Mouse (Mus musculus) R1 (cell line): ENCODE data around the gene Rora.

ENCODE experiments used
- DNase-seq: peaks from one replicate; pipeline ENCODE4 v3.0.0-alpha.2; 2018; ENCODE audit warnings: low read depth, low spot score

The Rora gene

DNA sequence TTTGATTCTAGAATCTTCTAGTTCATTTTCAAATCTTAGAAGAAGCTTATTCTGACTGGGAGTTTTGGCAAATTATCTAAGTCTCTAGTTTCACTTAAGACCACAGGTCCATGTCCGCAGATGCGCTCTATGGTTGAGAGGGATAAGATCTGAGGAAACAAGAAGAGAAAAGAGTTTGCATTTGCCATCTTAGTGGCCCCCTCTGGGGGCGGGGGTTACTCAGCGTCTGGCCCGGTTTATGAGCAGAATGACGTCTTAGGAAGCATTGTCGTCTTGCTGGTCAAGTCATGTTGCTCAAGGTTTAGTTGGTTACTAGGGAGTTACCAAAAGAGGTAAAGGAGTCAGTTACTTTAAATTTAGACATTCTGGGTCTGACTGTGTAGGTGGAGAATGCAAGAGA, 686.8 kb downstream of the Rora start:
- no peak for DNase-seq

DNA sequence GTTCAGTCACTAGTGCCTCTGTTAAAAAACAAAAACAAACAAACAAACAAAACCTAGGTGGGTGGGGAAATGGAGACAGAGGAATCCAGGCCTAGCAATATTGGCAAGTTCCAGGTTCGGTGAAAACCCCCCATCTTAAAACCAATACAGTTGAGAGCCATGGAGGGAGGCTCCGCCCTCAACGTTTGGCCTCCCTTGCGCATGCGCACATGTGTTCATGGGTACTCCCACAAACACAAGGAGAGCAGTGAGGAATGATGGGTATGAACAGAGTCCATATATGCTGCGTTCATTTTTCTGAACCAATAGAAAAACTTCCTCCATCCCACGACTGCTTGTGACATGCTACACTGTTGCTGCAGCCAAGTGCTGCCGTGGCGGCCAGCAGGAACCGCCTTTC, 690.3 kb downstream of the Rora start:
- peak; percentile 59 for DNase-seq

DNA sequence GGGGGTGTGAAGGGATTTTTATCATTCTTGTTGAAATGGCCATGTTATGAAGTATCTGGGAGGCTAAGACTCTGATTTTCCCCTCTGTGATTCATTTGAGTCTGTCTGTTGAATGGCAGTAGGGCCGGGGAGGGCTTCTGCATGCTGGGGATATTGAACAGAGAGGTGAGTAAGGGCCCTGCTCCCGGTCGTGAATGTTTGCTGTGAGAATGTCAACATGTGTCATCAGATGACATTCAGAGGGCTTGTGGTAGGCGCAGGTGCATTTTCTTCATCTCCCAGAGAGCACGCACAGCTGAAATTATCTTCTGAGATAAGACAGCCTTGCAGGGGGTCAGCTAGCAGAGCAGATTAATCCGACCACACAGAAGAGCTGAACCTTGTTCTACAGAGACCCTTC, 692.0 kb downstream of the Rora start:
- no peak for DNase-seq

DNA sequence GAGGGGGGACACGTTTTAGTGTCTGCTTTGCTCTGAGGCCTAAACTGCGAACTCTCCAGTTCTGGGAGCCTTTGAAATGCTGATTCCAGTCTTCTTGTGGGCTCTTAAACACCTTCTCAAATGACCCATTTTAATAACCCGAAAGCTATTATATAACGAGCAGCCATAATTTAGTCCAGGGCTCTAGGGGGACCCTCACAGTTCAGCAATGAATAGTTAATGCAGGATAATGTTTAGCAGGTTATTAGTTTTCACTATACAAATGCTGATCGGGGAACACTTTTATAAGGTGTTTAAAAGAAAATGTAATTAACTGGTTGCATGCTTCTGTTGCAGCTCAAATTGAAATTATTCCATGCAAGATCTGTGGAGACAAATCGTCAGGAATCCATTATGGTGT, 694.2 kb downstream of the Rora start:
- no peak for DNase-seq

DNA sequence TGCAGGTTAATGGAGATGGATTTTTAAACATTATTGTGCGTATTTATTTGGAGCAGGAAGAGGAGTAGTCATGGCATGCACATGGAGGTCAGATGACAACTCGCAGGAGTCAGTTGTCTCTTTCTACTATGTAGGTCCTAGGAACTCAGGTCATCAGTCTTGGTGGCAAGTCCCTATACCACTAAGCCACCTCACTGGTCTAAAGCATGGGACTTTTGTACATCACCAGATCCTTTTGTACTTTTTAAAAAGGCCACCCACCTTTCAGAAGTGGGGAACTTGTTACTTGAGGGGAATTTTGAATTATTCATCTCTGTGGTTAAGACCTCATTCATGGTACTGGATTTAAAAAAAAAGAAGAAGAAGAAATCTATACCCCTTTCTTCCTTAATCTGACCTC, 696.0 kb downstream of the Rora start:
- no peak for DNase-seq

DNA sequence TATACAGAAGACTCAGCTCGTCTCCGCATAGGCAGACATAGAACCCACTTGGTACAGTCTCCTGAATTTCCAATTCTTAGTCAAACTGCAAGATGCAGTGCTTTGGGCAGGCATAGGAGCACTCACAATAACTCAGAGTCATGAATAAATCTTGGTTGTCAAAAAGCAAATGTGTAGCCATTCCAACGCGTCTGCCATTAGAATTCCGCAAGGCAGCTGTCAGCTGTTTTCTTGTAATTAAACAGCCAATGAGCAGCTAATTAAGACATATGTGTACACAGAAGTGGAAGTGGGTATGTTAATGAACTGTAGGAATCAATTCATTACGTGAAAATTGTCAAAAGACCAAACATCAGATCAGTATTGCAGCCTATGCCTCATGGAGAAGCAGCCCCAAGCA, 700.6 kb downstream of the Rora start:
- no peak for DNase-seq

DNA sequence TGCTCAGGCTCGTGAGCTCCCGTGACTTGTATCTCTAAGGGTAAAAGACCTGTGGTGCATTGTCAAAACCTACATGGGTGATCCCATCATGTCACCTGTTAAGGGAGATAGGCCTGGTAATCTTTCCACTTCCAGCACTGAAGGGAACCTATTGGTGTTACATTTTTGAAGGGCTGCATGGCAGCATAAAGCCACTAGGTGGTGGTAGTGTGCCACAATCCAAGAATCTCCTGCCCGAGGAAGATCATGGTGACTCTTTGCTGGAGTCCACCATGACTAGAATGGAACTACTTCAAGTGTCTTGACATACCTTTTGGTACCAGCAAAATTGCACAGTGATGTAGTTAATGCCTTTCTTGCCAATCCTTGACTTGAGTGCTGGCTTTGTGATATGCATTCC, 704.2 kb downstream of the Rora start:
- peak; percentile 62 for DNase-seq

DNA sequence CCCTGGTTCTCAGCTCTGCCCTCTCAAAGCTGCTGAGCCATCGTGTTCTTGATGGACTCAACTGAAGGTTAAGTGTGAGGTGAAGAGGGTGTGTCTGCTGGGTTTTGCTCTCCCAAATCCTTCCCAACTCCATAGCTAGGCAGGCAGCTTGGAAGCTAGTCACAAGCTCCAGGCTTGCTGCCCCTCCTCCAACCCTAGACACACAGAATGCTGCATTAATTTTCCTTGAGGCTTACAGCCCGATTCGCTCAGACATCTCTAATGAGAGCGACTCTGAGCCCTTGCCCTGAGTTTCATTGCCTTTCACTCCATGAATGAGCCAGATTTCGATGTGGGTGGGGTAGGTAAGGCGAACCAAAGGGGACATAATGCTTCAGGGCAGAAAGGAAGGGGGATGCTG, 705.2 kb downstream of the Rora start:
- DNase-seq, result no peak

DNA sequence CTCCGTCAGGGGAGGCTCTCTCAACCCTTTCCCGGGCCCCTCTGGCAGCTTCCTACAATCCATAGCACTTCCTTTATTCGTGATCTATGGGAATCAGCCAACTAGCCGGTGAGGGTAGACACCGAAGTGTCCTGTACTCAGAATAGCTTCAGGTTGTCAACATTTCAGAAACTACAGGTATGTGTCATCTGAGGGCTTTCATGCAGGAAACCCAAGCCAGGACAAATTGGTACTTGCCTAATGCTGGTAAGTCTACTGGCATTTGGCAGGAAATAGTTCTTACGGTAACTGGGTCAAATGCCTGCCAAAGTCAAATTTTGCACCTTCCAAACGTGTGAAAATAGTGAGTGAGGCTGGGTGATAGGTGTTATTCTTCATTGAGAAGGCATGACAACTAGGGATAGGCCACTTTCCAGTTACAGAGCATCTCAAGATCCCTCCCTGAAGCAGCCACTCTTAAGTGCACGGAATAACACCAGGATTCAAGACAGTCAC, 708.4 kb downstream of the Rora start:
- no peak for DNase-seq

DNA sequence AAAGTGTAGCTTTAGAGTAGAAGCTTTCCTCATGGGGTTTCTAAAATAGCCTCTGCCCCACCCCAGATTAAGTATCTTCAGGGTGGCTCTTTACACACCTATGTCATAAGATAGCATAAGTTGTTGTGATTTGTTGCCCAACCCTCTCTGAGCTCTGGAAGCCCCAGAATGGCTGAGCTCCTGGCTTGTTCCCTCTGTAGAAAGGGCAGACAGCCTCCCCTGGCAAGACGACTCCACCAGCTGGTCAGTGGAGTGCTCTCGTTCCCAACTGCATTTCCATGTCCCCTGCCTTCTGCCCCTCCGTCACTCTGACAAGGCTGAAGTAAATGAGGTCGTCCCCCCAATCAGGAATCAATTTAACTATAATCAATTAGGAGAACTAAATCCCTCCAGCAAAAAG, 709.2 kb downstream of the Rora start:
- DNase-seq, result no peak

DNA sequence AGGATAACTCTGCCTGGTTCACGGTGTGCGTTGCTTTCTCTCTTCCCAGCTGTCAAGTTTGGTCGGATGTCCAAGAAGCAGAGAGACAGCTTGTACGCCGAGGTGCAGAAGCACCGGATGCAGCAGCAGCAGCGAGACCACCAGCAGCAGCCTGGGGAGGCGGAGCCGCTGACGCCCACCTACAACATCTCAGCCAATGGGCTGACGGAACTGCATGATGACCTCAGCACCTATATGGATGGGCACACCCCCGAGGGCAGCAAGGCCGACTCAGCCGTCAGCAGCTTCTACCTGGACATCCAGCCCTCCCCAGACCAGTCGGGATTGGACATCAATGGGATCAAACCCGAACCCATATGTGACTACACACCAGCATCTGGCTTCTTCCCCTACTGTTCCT, 710.5 kb downstream of the Rora start:
- peak; percentile 37 for DNase-seq

DNA sequence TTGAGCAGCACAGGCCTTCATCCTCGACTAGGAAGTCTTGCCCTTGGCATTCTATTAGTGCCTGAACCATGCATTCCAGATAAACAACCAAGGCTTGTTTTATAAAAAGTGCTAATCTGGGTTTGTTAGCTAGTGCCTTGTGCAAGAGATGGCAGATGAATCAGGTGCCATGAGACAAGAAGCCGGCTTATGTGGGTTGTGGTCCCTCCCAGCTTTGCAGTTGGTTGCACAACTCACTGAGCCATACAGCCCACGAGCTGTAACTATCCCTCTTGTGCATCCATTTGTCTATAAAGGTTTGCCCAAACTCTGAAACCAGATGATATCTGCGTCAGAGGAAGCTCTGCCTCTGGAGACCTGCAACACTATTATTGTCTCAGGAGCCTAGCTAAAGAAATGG, 713.5 kb downstream of the Rora start:
- DNase-seq, result no peak

DNA sequence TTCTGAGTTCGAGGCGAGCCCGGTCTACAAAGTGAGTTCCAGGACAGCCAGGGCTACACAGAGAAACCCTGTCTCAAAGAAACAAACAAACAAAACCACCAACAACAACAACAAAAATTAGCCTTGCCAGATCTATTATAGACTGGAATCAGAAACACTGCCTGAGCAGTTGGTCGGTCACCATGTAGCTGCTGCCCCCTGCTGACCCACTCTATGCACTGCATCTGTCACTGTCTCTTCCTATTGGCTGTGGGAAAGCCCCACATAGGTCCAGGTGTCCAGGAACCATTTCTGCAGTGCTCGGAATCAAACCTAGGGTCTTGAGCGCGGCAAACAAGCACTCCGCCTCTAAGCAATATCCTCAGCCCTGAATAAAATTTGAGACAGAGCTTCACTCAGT, 714.5 kb downstream of the Rora start:
- peak; percentile 75 for DNase-seq

DNA sequence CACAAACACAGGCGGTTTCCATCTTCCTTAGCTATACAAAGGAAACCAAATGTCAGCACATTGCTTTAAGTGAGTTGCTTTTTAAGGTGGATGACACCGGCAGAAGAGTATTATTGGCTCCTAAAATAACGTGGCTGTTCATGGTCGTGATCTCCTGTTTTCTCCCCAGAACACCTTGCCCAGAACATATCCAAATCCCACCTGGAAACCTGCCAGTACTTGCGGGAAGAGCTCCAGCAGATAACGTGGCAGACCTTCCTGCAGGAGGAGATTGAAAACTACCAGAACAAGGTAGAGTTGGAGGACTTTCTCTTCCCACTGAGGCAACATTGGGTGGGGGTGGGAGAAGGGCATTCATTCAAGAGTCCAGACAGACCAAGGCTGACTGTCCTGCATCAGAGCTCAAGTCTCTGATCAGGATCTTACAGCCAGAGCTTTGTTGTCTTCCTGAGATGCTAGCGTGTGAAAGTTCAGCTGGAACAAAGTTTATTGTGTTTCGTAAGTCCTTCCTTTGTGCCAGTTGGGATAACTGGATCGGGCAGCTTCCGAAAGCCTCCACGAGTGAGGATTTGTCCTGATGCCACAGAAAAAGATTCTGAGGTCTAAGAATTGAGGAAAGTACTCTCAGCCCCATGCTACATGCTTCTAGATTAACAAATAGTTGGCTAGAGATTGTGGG, 717.6 kb downstream of the Rora start:
- no peak for DNase-seq

DNA sequence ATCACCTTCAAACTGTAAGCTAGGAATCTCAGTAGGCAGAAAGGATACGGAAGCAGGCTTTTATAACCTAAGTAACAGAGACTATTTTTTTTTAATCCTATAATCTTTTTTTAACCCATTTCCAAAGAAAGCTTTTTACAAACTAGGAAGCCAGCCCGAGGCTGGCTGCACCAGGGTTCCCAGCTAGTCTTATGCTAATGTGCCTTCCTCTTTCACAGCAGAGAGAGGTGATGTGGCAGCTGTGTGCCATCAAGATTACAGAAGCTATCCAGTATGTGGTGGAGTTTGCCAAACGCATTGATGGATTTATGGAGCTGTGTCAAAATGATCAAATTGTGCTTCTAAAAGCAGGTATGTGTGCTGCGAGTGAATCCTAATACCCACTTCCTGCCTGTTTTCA, 719.3 kb downstream of the Rora start:
- DNase-seq, result peak; percentile 15

DNA sequence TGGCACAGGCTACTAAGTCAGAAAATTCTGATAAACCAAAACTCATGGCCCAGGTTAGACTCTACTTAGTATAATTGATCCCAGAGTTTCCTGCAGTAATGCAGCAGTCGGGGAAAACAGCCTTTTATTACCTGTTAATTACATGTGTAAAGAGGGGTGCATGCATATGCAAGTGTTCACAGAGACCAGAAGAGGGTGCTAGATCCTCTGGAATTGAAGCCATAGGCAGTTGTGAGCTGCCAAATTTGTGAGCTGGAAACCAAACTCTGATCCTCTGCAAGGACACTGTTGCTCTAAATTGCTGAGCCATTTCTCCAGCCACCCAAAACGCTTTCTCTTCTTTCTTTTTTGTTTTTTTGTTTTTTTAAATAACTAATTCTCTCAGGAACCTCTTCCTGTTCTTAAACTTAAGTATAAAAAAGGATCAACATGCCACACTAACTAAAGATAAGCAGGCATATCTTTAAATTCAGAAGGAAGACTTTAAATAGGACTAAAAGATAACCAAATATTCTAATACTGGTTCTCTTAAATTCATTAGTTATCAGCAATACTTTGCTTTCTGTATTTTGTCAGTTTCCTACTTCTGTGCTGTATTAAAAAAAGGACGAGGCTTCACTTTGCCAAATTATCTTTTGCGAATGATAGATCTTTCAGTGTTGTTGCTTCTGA, 723.5 kb downstream of the Rora start:
- no peak for DNase-seq

DNA sequence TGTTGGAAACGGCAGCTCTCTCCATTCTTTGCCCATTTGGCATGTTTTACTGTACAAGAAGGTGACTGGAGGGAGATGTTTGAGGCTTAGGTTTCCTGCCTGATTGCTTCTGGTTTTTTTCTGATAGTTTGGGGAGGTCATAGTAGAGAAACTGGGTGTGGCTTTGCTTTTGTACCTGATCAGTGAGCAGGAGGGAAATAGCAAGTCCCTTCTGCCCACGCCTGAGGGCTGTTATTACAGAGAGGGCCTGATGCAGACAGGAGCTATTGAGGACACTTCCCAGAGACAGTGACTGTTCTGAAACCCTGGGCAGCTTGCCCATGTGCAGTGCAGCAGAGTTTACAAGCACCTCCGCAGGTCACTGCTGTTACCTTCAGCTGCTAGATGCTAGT, 724.1 kb downstream of the Rora start:
- no peak for DNase-seq

DNA sequence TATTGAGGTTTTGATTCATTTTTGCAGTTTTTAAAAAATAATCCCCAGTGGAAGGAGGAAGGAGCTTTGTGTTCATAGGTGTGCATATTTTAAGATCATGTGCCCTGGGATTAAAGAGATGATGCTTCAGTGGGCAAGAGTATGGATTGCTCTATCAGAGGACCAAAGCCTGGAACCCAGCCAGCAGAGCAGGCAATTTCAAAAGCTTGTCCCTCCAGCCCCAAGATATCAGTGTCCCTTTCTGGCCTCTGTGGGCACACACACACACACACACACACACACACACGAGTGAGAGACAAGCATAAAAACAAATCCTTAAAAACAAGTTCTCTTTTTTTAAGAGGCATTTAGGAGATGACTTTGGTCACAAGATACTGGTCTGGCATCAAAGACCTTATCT, 727.0 kb downstream of the Rora start:
- DNase-seq, result no peak

DNA sequence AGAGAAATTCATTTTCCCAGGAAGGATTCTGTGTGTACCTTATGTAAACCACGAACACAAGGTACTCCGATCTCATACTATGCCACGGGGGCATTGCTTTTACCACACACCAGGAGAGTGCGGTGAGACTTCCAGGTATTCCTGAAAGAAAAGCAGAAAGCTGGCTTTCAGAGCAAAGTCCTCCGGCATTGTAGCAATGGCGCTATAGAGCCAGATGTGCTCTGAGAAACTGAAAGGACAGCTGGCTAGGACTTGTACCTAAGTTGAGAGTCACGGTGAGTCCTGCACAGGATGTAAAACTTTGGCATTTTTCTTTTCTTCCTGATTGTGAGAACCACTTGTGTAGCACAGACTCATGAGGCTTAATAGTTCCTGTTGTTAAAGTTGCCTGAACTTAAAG, 728.2 kb downstream of the Rora start:
- no peak for DNase-seq

DNA sequence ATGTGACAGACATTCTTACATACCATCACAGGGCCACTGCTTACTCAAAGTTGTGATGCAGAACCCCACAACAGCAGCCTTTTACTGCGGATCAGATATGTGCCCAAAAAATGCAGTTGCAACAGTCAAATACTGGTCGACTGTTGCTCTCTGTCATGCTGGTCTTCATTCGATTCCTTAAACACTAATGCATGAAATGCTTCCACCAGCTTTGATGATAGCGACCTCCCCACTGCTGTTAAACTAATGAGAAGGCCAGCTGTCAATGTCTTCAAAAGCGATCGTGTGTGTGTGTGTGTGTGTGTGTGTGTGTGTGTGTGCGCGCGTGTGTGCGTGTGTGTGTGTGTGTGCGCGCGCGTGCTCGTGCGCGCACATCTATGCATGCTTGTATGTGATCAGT, 730.9 kb downstream of the Rora start:
- no peak for DNase-seq

DNA sequence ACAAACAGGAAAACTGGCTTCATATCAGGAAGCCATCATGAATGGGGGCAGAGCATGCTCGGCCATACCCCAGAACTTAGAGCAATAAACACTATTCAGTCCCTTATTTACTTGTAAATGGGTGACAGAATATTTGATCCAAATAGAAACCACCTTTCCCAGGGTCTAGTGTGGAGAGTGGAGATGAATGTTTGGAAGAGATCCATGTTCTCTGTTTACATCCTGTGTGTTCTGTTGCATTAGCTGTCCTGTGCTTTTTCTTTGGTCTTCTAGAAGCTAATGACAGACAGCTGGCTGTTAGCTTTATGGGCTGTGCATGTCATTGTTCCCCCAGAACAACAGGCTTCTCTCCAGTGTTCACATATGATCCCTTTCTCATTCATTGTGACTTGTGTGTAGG, 731.3 kb downstream of the Rora start:
- no peak for DNase-seq

DNA sequence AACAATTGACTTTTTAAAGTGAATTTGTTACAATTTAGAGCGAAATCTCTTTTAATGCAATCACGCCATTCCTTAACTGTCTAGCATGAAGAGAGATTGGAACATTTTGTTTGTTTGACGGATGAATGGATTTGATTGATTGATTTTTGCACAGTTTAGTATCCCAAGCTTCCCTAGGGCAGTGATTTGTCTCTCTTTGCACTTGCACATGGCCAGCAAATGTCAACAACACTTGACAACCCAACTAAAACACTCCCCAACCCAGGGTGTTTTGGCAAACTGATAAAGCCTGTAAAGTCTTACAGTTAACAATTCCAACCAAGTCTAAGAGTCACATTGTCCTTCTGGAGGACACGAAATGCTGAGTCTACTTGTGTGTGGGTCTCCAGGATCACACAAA, 733.7 kb downstream of the Rora start:
- no peak for DNase-seq

DNA sequence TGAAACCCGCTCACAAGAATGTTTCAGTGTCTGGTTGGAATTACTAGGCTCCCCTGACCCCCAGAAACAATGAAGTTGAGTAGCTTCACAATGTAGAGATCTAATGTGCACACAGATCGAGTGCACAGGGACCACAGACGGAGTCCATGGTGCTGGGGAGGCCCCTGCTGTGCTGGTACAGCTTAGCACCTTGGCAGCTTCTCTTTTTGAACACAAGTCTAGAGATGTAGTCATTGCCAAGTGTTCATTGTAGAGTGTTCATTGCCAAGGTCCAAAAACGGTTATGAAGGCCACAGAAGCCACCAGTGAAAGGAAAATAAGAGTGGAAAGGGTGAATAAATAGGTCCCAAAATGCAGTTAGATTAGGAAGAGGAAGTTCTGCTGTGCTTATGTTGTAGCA, 737.0 kb downstream of the Rora start:
- DNase-seq, result no peak

DNA sequence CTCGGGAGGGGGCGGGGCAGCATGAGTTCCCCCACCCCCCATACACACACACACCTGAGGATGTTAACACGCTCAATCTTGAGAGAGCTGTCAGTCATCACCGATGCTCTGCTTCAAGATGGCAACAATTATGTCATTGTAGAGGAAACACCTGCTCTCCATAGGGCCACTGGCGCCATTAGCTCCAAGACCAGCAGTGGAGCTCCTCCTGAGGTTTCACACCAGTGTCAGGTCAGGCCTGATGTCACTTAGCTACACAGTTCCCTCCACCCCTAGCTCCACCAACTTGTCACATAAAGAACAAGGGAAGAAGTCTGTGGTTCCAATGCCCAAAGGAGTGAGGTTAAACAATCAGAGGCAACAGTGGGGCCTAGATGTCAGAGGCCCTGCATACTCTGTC, 740.6 kb downstream of the Rora start:
- DNase-seq, result no peak
